Comparison of ENCODE assay signal across 10 mouse cellular contexts in genomic region chr6:55434360-55434759, GRCm38 (mm10). TPM values are rescaled to one million over a fixed set of nuclear protein-coding genes. Genes with fewer than 3 reads are reported as not detected.
DNase-seq lines count a peak whose midpoint lies in the region; ATAC-seq lines count a peak whose summit lies in the region.
"Had no signal": no experiment of that assay in that cellular context is flagged by ENCODE, and none has a peak within 500 bp of the region (broad histone marks: within the 10 kb centered on the region; RNA-seq: fewer than 3 reads in every experiment).

No protein-coding gene starts in this region.

- H3K4me1 ChIP-seq in embryonic facial prominence, embryonic 14.5 days (ENCODE audit: control insufficient read depth, insufficient read depth, low read length), result peaks cover 8% of the 10 kb centered on the region; the same call in 1 of the 2 replicates
- H3K4me1 ChIP-seq in hindbrain, embryonic 16.5 days (ENCODE audit: control insufficient read depth, insufficient read depth, low read depth, low read length), result peaks cover 25% of the 10 kb centered on the region
- H3K4me1 ChIP-seq in midbrain, embryonic 10.5 days, result peaks cover 46% of the 10 kb centered on the region

- WGBS in embryonic facial prominence, embryonic 14.5 days, result 0% methylated on average over 2 of the region's 3 CpGs
- WGBS in hindbrain, embryonic 16.5 days, result 10% methylated on average over 3 of the region's 3 CpGs
- 25% methylated on average over 3 of the region's 3 CpGs for WGBS in midbrain, embryonic 10.5 days

- 0 out of 2 replicates have a peak overlapping the region, but pooled peaks have one; percentile 6 for H3K9ac ChIP-seq in embryonic facial prominence, embryonic 14.5 days (ENCODE audit: low read depth, low read length)
- peak overlapping the region; percentile 41; the same call in 1 of the 2 replicates for H3K9ac ChIP-seq in hindbrain, embryonic 16.5 days (ENCODE audit: low read depth, low read length)
- H3K9ac ChIP-seq: liver, embryonic 14.5 days had no signal

- no peaks in the 10 kb centered on the region for H3K27me3 ChIP-seq in embryonic facial prominence, embryonic 14.5 days (replicated peaks; ENCODE audit: control insufficient read depth, insufficient read depth, low read length)
- no peaks in the 10 kb centered on the region for H3K27me3 ChIP-seq in hindbrain, embryonic 16.5 days (replicated peaks; ENCODE audit: control insufficient read depth, insufficient read depth, low read length)
- H3K27me3 ChIP-seq in midbrain, embryonic 10.5 days (ENCODE audit: low read depth, poor library complexity, severe bottlenecking), result no peaks in the 10 kb centered on the region

- H3K27ac ChIP-seq in embryonic facial prominence, embryonic 14.5 days (replicated peaks; ENCODE audit: low read depth, low read length), result no peak overlapping the region
- peak overlapping the region; percentile 36; the same call in 1 of the 2 replicates for H3K27ac ChIP-seq in hindbrain, embryonic 16.5 days (ENCODE audit: low read depth, low read length)
- peak overlapping the region; percentile 84 for H3K27ac ChIP-seq in midbrain, embryonic 10.5 days (replicated peaks)
- H3K27ac ChIP-seq: liver, embryonic 14.5 days had no signal

- ATAC-seq in embryonic facial prominence, embryonic 14.5 days (ENCODE audit: low read depth), result peak; percentile 85
- ATAC-seq in hindbrain, embryonic 16.5 days, result peak; percentile 67
- no peak for ATAC-seq in granulocyte monocyte progenitor cell, adult 5-6 weeks (replicated peaks; ENCODE audit: poor library complexity, severe bottlenecking)

- H3K9me3 ChIP-seq in embryonic facial prominence, embryonic 14.5 days (ENCODE audit: control insufficient read depth, low read length), result no peaks in the 10 kb centered on the region
- no peaks in the 10 kb centered on the region for H3K9me3 ChIP-seq in hindbrain, embryonic 16.5 days (ENCODE audit: control insufficient read depth, low read length)
- no peaks in the 10 kb centered on the region for H3K9me3 ChIP-seq in midbrain, embryonic 10.5 days (replicated peaks)

- H3K4me2 ChIP-seq in embryonic facial prominence, embryonic 14.5 days (ENCODE audit: low read depth, low read length), result no peak overlapping the region
- no peak overlapping the region for H3K4me2 ChIP-seq in hindbrain, embryonic 16.5 days (ENCODE audit: low read length)

- H3K36me3 ChIP-seq in embryonic facial prominence, embryonic 14.5 days (ENCODE audit: control insufficient read depth, insufficient read depth, low read length), result no peaks in the 10 kb centered on the region
- H3K36me3 ChIP-seq in hindbrain, embryonic 16.5 days (ENCODE audit: control insufficient read depth, insufficient read depth, low read length), result no peaks in the 10 kb centered on the region
- no peaks in the 10 kb centered on the region for H3K36me3 ChIP-seq in midbrain, embryonic 10.5 days

- peak; percentile 5 for DNase-seq in kidney, adult 18-20 months
- no peak for DNase-seq in kidney, postnatal 25 days
- peak; percentile 87 for DNase-seq in embryonic facial prominence, embryonic 14.5 days (ENCODE audit: low spot score)
- peak; percentile 45 for DNase-seq in midbrain, embryonic 10.5 days (ENCODE audit: low spot score)
- no peak for DNase-seq in cerebellum, adult 9-11 months
- no peak for DNase-seq in thymus, postnatal 4 days

- H3K4me3 ChIP-seq in embryonic facial prominence, embryonic 14.5 days (ENCODE audit: low read depth, low read length), result no peak overlapping the region
- no peak overlapping the region for H3K4me3 ChIP-seq in hindbrain, embryonic 16.5 days (ENCODE audit: low read length)
- no peak overlapping the region for H3K4me3 ChIP-seq in midbrain, embryonic 10.5 days

RNA-seq across cellular contexts. Expression of gene Adcyap1r1, which starts 17.4 kb away (rescaled TPM):
- polyA plus RNA-seq in embryonic facial prominence, embryonic 14.5 days (2014; fragmentation: Nextera tagmentation; extraction: Ambion mirVana), result 5.1 and 5.2 TPM in 2 replicates
- polyA plus RNA-seq in hindbrain, embryonic 16.5 days (2015; fragmentation: Nextera tagmentation; extraction: Ambion mirVana), result 67.1 and 74.8 TPM in 2 replicates
- polyA plus RNA-seq in midbrain, embryonic 10.5 days (2016; fragmentation: Nextera tagmentation; extraction: Ambion mirVana), result 31.4 and 34.3 TPM in 2 replicates
- total RNA-seq in granulocyte monocyte progenitor cell, adult 5-6 weeks (2014; fragmentation: Nextera tagmentation), result 1.6 TPM in 1 of 2 replicates, not detected in the other
- total RNA-seq in granulocyte monocyte progenitor cell, adult 5-6 weeks (2017), result not detected in 2 replicates
- total RNA-seq: common myeloid progenitor, adult 5-6 weeks had no signal

RNA-seq across cellular contexts. Expression of gene Ghrhr, which starts 58.3 kb away (rescaled TPM):
- not detected in 2 replicates for polyA plus RNA-seq in embryonic facial prominence, embryonic 14.5 days (2014; fragmentation: Nextera tagmentation; extraction: Ambion mirVana)
- not detected in 2 replicates for polyA plus RNA-seq in hindbrain, embryonic 16.5 days (2015; fragmentation: Nextera tagmentation; extraction: Ambion mirVana)
- polyA plus RNA-seq in midbrain, embryonic 10.5 days (2016; fragmentation: Nextera tagmentation; extraction: Ambion mirVana), result not detected in 2 replicates
- not detected in 2 replicates for total RNA-seq in granulocyte monocyte progenitor cell, adult 5-6 weeks (2014; fragmentation: Nextera tagmentation)
- not detected in 2 replicates for total RNA-seq in granulocyte monocyte progenitor cell, adult 5-6 weeks (2017)
- total RNA-seq: common myeloid progenitor, adult 5-6 weeks had no signal

Comparison
In these comparisons a context has a peak if more than half of its experiments do, and no peak if none do; other contexts are left out.
1. DNase-seq: peak in kidney, adult 18-20 months (single experiment), embryonic facial prominence, embryonic 14.5 days (single experiment) and midbrain, embryonic 10.5 days (single experiment); none in kidney, postnatal 25 days (0 of 2), cerebellum, adult 9-11 months (single experiment) and thymus, postnatal 4 days (single experiment).